Mouse (Mus musculus) gonadal fat pad, adult 2 months (tissue): Measurements from ENCODE around the gene Olfr391-ps. TPM values are rescaled to one million over a fixed set of nuclear protein-coding genes. Genes with fewer than 3 reads are reported as not detected.

Experiments
- DNase-seq: peaks from one replicate; pipeline ENCODE4 v3.0.0-alpha.2; 2012; ENCODE audit warnings: low read depth
- polyA plus RNA-seq: library from polyadenylated mRNA; depleted of rRNA; stranded (reverse); fragments of >200 nt; gene quantifications from 2 replicates; pipeline ENCODE4 v1.2.3, GENCODE M21; 2012; rRNA removed

Gene Olfr391-ps
- polyA plus RNA-seq, result not detected in 2 replicates

DNA sequence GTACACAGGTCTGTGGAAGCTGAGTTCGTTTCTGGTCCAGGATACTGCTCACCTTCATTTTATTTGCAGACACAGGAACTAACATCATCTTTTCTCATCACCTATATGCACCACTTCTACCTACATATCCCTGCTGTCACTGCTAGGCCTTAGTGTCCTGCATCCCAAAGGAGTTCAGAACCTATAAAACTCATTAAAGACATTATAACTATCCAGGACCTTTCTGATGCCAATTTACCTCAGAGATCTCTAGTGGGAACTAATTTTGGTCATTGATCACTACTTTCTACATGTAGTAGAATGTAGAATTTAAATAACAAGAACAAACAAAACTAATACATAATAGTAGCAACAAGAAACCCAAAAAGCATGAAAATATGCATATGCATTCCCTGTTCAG lies at the start of gene Olfr391-ps:
Olfr391-ps (minus strand) TSS at position 101 of the 400 bp plus-strand sequence.
- DNase-seq, result no peak

DNA sequence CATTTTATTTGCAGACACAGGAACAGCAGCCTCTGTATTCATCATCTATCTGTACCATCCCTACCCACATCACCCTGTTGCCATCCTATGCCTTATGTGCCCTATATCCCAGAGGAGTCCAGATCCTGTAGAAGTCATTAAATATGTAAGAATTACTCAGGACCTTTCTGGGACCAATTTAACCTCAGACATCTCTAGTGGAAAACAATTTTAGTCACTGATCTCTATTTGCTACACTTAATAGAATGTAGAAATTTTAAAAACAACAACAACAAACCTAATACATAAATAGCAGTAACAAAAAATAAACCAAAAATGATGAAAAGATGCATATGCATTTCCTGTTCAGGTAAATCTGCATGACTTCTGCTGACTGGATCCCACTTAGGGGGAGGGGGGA lies 48.5 kb upstream of the Olfr391-ps start, which contains the start of gene Olfr393:
Olfr393 (minus strand) TSS at position 101 of the 400 bp plus-strand sequence.
- no peak for DNase-seq

DNA sequence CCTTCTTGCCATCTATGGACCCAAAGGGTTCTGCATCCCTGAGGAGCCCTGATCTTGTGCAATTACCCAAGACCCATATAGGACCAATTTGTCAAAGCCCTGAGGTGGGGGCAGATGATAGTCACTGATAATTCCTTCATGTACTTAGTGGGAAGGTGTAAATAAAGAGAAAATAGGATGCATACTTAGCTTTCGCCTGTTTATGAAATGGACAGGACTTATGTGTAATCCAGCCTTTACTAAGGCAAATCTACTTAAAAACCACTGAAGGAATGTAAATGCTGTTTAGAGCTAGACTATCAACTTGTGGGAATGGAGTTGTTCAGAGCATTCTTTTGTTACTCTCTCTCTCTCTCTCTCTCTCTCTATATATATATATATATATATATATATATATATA lies 14.1 kb upstream of the Olfr391-ps start, which contains the start of gene Olfr392:
Olfr392 (minus strand) TSS at position 101 of the 400 bp plus-strand sequence.
- no peak for DNase-seq

DNA sequence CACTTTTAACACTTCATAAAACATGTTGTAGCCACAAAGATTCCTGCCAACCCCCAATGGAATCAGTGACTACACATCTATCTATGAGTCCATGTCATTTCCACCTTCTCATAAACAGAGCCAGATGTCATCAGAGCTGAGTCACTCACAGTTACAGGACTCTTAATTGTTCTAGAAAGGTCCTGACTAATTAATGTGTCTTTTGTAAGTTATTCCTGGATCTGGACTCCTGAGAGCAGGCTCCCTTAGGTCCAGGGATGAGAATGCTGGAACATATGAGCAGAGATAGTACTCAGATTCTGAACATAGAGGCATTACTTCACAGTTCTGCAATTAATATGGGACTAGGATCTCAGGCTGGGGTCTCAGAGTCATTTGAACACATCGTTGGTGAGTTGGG lies 20.2 kb downstream of the Olfr391-ps start, which contains the start of gene Olfr390:
Olfr390 (plus strand) TSS at position 301 of the 400 bp plus-strand sequence.
- no peak for DNase-seq

DNA sequence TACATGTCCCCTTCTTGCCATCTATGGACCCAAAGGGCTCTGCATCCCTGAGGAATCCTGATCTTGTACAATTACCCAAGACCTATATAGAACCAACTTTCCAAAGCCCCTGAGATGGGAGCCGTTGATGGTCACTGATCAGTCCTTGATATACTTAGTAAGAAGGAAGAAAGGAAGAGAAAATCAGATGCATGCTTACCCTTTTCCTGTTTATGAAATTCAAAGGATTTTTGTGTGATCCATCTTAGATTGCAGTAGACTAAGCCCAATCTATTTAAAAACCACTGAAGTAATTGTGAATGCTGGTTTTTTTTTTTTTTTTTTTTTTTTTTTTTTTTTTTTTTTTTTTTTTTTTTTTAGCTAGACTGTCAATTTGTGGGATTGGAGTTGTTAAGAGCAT lies 22.2 kb downstream of the Olfr391-ps start, which contains the start of gene Olfr389:
Olfr389 (minus strand) TSS at position 101 of the 400 bp plus-strand sequence.
- no peak for DNase-seq

DNA sequence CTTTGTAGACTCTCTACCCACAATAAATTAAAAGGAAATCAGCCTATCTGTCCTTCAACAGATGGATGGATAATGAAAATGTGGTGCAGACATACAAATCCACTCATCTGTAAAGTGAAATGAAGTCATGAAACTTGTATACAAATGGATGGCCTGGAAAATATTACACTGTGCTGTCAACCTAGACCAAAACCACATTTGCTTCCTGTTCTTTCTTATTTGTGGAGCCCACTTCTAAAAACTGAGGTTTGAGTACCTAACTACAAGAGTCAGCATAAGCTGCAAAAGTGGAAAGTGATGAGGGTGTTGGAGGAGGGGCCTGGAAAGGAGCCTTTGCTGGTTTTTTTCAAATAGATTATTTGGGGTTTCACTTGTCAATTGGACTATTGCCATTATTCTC lies 43.7 kb downstream of the Olfr391-ps start:
- DNase-seq, result no peak

Other genes starting within 250 kb of the Olfr391-ps start
- gene Olfr385, start 210.0 kb downstream of the Olfr391-ps start, polyA plus RNA-seq, result not detected in 2 replicates
- not detected in 2 replicates for gene Olfr384, start 204.5 kb downstream of the Olfr391-ps start, polyA plus RNA-seq
- not detected in 2 replicates for gene Zfp735, start 114.3 kb downstream of the Olfr391-ps start, polyA plus RNA-seq
- not detected in 2 replicates for gene Olfr389, start 22.3 kb downstream of the Olfr391-ps start, polyA plus RNA-seq
- not detected in 2 replicates for gene Olfr390, start 20.1 kb downstream of the Olfr391-ps start, polyA plus RNA-seq
- not detected in 2 replicates for gene Olfr392, start 14.0 kb upstream of the Olfr391-ps start, polyA plus RNA-seq
- gene Olfr393, start 48.4 kb upstream of the Olfr391-ps start, polyA plus RNA-seq, result not detected in 2 replicates
- not detected in 2 replicates for gene Olfr394, start 87.7 kb upstream of the Olfr391-ps start, polyA plus RNA-seq
- not detected in 2 replicates for gene Olfr395, start 106.2 kb upstream of the Olfr391-ps start, polyA plus RNA-seq
- not detected in 2 replicates for gene Olfr23, start 133.6 kb upstream of the Olfr391-ps start, polyA plus RNA-seq
- not detected in 2 replicates for gene Olfr397, start 157.8 kb upstream of the Olfr391-ps start, polyA plus RNA-seq
- not detected in 2 replicates for gene Olfr398, start 187.4 kb upstream of the Olfr391-ps start, polyA plus RNA-seq